Mouse (Mus musculus) 3134 (cell line): Measurements from ENCODE around the gene Atg10.
A peak's percentile ranks its signal among the peaks of the same experiment; 100 is the strongest.

ENCODE experiments used
- DNase-seq: peaks from one replicate; pipeline ENCODE4 v3.0.0-alpha.2; 2011; ENCODE audit warnings: low spot score; ENCODE audit not compliant: insufficient read length; ENCODE audit errors: extremely low read depth

The Atg10 gene

GRCm38 (mm10) chr13:91039201-91039807, 184.5 kb downstream of the Atg10 start:
- DNase-seq = no peak

- DNase-seq = no peak
These were observed 185.1 kb downstream of the Atg10 start for GRCm38 (mm10) chr13:91038636-91039035.

- DNase-seq = no peak
These were observed 185.7 kb downstream of the Atg10 start for GRCm38 (mm10) chr13:91038034-91038433.

- no peak for DNase-seq
These were observed 186.4 kb downstream of the Atg10 start for GRCm38 (mm10) chr13:91037405-91037804.

- DNase-seq = no peak
These were observed 191.9 kb downstream of the Atg10 start for GRCm38 (mm10) chr13:91031836-91032235.

GRCm38 (mm10) chr13:91023447-91023846, 200.3 kb downstream of the Atg10 start:
- DNase-seq = no peak

- no peak for DNase-seq
These were observed 211.9 kb downstream of the Atg10 start for GRCm38 (mm10) chr13:91011851-91012250.

GRCm38 (mm10) chr13:90995034-90995629, 228.6 kb downstream of the Atg10 start:
- no peak for DNase-seq

- peak; percentile 16 for DNase-seq
These were observed 230.2 kb downstream of the Atg10 start for GRCm38 (mm10) chr13:90993602-90994001.

GRCm38 (mm10) chr13:90992948-90993347, 230.8 kb downstream of the Atg10 start:
- DNase-seq = peak; percentile 29

- DNase-seq = no peak
These were observed 235.5 kb downstream of the Atg10 start for GRCm38 (mm10) chr13:90988226-90988625.

GRCm38 (mm10) chr13:90985417-90985816, 238.4 kb downstream of the Atg10 start:
- DNase-seq = no peak

GRCm38 (mm10) chr13:90984073-90984472, 239.7 kb downstream of the Atg10 start:
- no peak for DNase-seq

- no peak for DNase-seq
These were observed 242.0 kb downstream of the Atg10 start for GRCm38 (mm10) chr13:90981798-90982197.

- DNase-seq = no peak
These were observed 242.7 kb downstream of the Atg10 start for GRCm38 (mm10) chr13:90980878-90981674.

- peak; percentile 46 for DNase-seq
These were observed 246.7 kb downstream of the Atg10 start for GRCm38 (mm10) chr13:90977057-90977456.

GRCm38 (mm10) chr13:90973409-90973808, 250.4 kb downstream of the Atg10 start:
- no peak for DNase-seq

- no peak for DNase-seq
These were observed 253.3 kb downstream of the Atg10 start for GRCm38 (mm10) chr13:90970259-90971017.

- no peak for DNase-seq
These were observed 254.8 kb downstream of the Atg10 start for GRCm38 (mm10) chr13:90968940-90969339.

- DNase-seq = peak; percentile 34
These were observed 256.3 kb downstream of the Atg10 start for GRCm38 (mm10) chr13:90967422-90967821.

GRCm38 (mm10) chr13:90965996-90966395, 257.8 kb downstream of the Atg10 start:
- no peak for DNase-seq
